Mouse (Mus musculus) MEL (cell line): ENCODE data around the gene S1pr4. TPM values are rescaled to one million over a fixed set of nuclear protein-coding genes. Genes with fewer than 3 reads are reported as not detected.

ENCODE experiments used
- DNase-seq: peaks from one replicate; pipeline ENCODE4 v3.0.0; 2011; ENCODE audit warnings: low read depth, low spot score
- H3K27ac ChIP-seq: 2 replicates; pipeline ENCODE4 v1.5.1; 2012; ENCODE audit warnings: low read depth, mild to moderate bottlenecking, control low read depth, low read length, moderate library complexity; ENCODE audit not compliant: control insufficient read depth
- H3K27me3 ChIP-seq, 2 experiments: fragments of 150-350 bp in 1 of 2; sonication (generic) in 1 of 2; 2 replicates each; pipeline ENCODE4 v1.6.1; 2012; ENCODE audit warnings: low read length in 2 of 2, mild to moderate bottlenecking in 2 of 2, improper control_type of control experiment in 1 of 2, moderate library complexity in 1 of 2; ENCODE audit not compliant: insufficient read depth in 2 of 2, control insufficient read depth in 1 of 2
- H3K36me3 ChIP-seq, 2 experiments: 2 replicates each; pipeline ENCODE4 v1.6.1; 2012 to 2014; ENCODE audit warnings: low read length in 2 of 2, improper control_type of control experiment in 1 of 2, inconsistent platforms in 1 of 2, mild to moderate bottlenecking in 1 of 2; ENCODE audit not compliant: insufficient read depth in 2 of 2, control insufficient read depth in 1 of 2
- H3K4me1 ChIP-seq, 2 experiments: fragments of 150-350 bp in 1 of 2; sonication (generic) in 1 of 2; 2 replicates each; pipeline ENCODE4 v1.6.1; 2012; ENCODE audit warnings: low read length in 2 of 2, improper control_type of control experiment in 1 of 2, mild to moderate bottlenecking in 1 of 2; ENCODE audit not compliant: insufficient read depth in 2 of 2, control insufficient read depth in 1 of 2
- H3K4me3 ChIP-seq, 2 experiments: fragments of 150-350 bp in 1 of 2; sonication (generic) in 1 of 2; 2 replicates each; pipeline ENCODE4 v1.5.1; 2012; ENCODE audit warnings: low read depth in 2 of 2, low read length in 2 of 2, mild to moderate bottlenecking in 2 of 2, moderate library complexity in 2 of 2, control low read depth in 1 of 2, improper control_type of control experiment in 1 of 2; ENCODE audit not compliant: control insufficient read depth in 1 of 2, insufficient read depth in 1 of 2
- H3K79me2 ChIP-seq: 2 replicates; pipeline ENCODE4 v1.6.1; 2012; ENCODE audit warnings: mild to moderate bottlenecking, low read length, moderate library complexity; ENCODE audit not compliant: control insufficient read depth, poor library complexity, insufficient read depth
- H3K9ac ChIP-seq: 2 replicates; pipeline ENCODE4 v1.6.1; 2012; ENCODE audit warnings: low read depth, mild to moderate bottlenecking, control low read depth, low read length, moderate library complexity; ENCODE audit not compliant: control insufficient read depth, poor library complexity, severe bottlenecking
- H3K9me3 ChIP-seq: fragments of 150-350 bp; sonication (generic); replicated peaks from 2 replicates; pipeline ENCODE4 v1.6.1; 2012; ENCODE audit warnings: mild to moderate bottlenecking, low read length, improper control_type of control experiment, moderate library complexity; ENCODE audit not compliant: insufficient read depth
- BHLHE40 ChIP-seq: IDR thresholded peaks from 2 replicates; pipeline ENCODE4 v1.6.1; 2012; ENCODE audit warnings: low read depth, mild to moderate bottlenecking, inconsistent platforms, low read length, improper control_type of control experiment, borderline replicate concordance
- CTCF ChIP-seq, 3 experiments: IDR thresholded peaks in 2 of 3; conservative IDR thresholded peaks in 1 of 3; 2 replicates each; pipeline ENCODE4 v1.5.1; 2011 to 2012; ENCODE audit warnings: low read length in 3 of 3, low read depth in 2 of 3, mild to moderate bottlenecking in 2 of 3, improper control_type of control experiment in 1 of 3, inconsistent platforms in 1 of 3, mixed read lengths in 1 of 3, moderate library complexity in 1 of 3; ENCODE audit not compliant: control insufficient read depth in 1 of 3, insufficient read depth in 1 of 3, poor library complexity in 1 of 3, severe bottlenecking in 1 of 3
- E2F4 ChIP-seq: IDR thresholded peaks from 2 replicates; pipeline ENCODE4 v1.6.1; 2011; ENCODE audit warnings: low read depth, low read length, improper control_type of control experiment, borderline replicate concordance
- ETS1 ChIP-seq: IDR thresholded peaks from 2 replicates; pipeline ENCODE4 v1.6.1; 2012; ENCODE audit warnings: low read depth, mild to moderate bottlenecking, inconsistent platforms, low read length, improper control_type of control experiment, moderate library complexity
- GABPA ChIP-seq: IDR thresholded peaks from 2 replicates; pipeline ENCODE4 v1.6.1; 2012; ENCODE audit warnings: low read depth, mild to moderate bottlenecking, inconsistent platforms, low read length, improper control_type of control experiment, moderate library complexity
- HCFC1 ChIP-seq: IDR thresholded peaks from 2 replicates; pipeline ENCODE4 v1.6.1; 2012; ENCODE audit warnings: low read depth, mild to moderate bottlenecking, inconsistent platforms, low read length, improper control_type of control experiment, moderate library complexity
- MAFK ChIP-seq: IDR thresholded peaks from 2 replicates; pipeline ENCODE4 v1.6.1; 2011; ENCODE audit warnings: low read depth, mild to moderate bottlenecking, low read length, improper control_type of control experiment, borderline replicate concordance
- MYB ChIP-seq: IDR thresholded peaks from 2 replicates; pipeline ENCODE4 v1.6.1; 2011; ENCODE audit warnings: mild to moderate bottlenecking, low read depth, low read length, improper control_type of control experiment
- NELFE ChIP-seq: IDR thresholded peaks from 2 replicates; pipeline ENCODE4 v1.6.1; 2011; ENCODE audit warnings: low read depth, low read length, improper control_type of control experiment
- POLR2AphosphoS2 ChIP-seq: IDR thresholded peaks from 2 replicates; pipeline ENCODE4 v1.6.1; 2011; ENCODE audit warnings: low read length, improper control_type of control experiment
- POLR2AphosphoS5 ChIP-seq: IDR thresholded peaks from 2 replicates; pipeline ENCODE4 v1.6.1; 2012; ENCODE audit warnings: low read depth, borderline replicate concordance, mild to moderate bottlenecking, inconsistent platforms, low read length, moderate library complexity, mixed read lengths
- RAD21 ChIP-seq: IDR thresholded peaks from 2 replicates; pipeline ENCODE4 v1.6.1; 2011; ENCODE audit warnings: mild to moderate bottlenecking, low read depth, low read length, improper control_type of control experiment
- SIN3A ChIP-seq: IDR thresholded peaks from 2 replicates; pipeline ENCODE4 v1.6.1; 2012; ENCODE audit warnings: low read length, improper control_type of control experiment, inconsistent platforms
- ZNF384 ChIP-seq: IDR thresholded peaks from 2 replicates; pipeline ENCODE4 v1.6.1; 2012; ENCODE audit warnings: low read depth, mild to moderate bottlenecking, inconsistent platforms, low read length, improper control_type of control experiment
- polyA plus RNA-seq, 2 experiments: library from polyadenylated mRNA; stranded (reverse) in 1 of 2; unstranded in 1 of 2; fragments of >175 nt in 1 of 2; fragments of >200 nt in 1 of 2; gene quantifications; 2 replicates each; pipeline versions ENCODE4 v1.2.1 to v1.2.4; 2012; ENCODE audit warnings: low replicate concordance in 2 of 2, low read depth in 1 of 2; ENCODE audit not compliant: insufficient read length in 2 of 2, insufficient read depth in 1 of 2, missing spikeins in 1 of 2
- total RNA-seq: library from RNA; depleted of rRNA; stranded (reverse); fragments of 300-350 nt; gene quantifications from 2 replicates; pipeline ENCODE4 v1.2.3, GENCODE M21; 2012

The S1pr4 gene
- total and polyA plus RNA-seq, 3 experiments = 1.6 to 2.1 TPM; not detected in 1

DNA sequence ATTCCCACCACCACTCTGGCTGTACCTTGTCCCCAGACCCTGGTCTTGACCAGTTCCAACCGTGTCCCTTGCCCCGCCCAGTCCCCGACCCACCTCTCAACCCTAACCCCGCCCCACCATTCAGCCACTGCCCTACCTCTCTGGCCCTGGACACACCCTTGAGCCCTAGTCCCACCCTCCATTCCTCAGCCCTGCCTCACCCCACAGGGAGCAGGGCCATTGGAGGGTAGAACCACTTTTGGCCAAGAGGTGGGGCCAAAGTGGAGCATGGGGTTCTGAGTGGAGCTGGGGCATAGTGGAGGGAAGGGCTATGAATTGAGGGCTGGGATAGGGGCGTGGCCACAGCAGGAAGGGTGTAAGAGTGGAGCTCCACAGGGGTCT, 34.7 kb downstream of the S1pr4 start:
- DNase-seq = peak; percentile 94
- H3K4me1 ChIP-seq = peaks cover 7 to 26% of the 10 kb centered on the region in 2 experiments
- no peak for TF ChIP-seq CTCF (IDR thresholded peaks at IDR 0.05 in 2 of 3, conservative IDR thresholded peaks at IDR 0.05 in 1 of 3; ENCODE audit: control insufficient read depth in 1 of 3, insufficient read depth in 1 of 3, low read depth in 2 of 3, low read length in 3 of 3, poor library complexity in 1 of 3, severe bottlenecking in 1 of 3)
- TF ChIP-seq SIN3A = 0 out of 2 replicates have a peak, but pooled peaks have one; percentile 13
- TF ChIP-seq, all 39 proteins: peak for 1
- H3K27ac ChIP-seq = no peak overlapping the region
- H3K9me3 ChIP-seq = no peaks in the 10 kb centered on the region
- peaks cover 0 to 3% of the 10 kb centered on the region in 2 experiments; a peak in 2 of 4 replicates for H3K36me3 ChIP-seq
- H3K4me3 ChIP-seq = peak overlapping the region; percentile 23 to 54; a peak in 3 of 4 replicates
- H3K79me2 ChIP-seq = no peaks in the 10 kb centered on the region
- no peak overlapping the region for H3K9ac ChIP-seq
- no peaks in the 10 kb centered on the region; a peak in 2 of 4 replicates for H3K27me3 ChIP-seq

GRCm38 (mm10) chr10:81464405-81465264, 35.3 kb downstream of the S1pr4 start:
- peaks cover 7 to 26% of the 10 kb centered on the region in 2 experiments for H3K4me1 ChIP-seq
- H3K9ac ChIP-seq = no peak overlapping the region
- no peaks in the 10 kb centered on the region for H3K9me3 ChIP-seq
- TF ChIP-seq MAFK = no peak
- TF ChIP-seq ETS1 = no peak
- TF ChIP-seq BHLHE40 = no peak
- no peak for TF ChIP-seq NELFE
- TF ChIP-seq E2F4 = no peak
- no peak for TF ChIP-seq GABPA
- no peak; the same call in 1 of the 2 replicates for TF ChIP-seq POLR2AphosphoS5
- no peak for TF ChIP-seq HCFC1
- TF ChIP-seq RAD21 = no peak
- TF ChIP-seq ZNF384 = no peak
- TF ChIP-seq MYB = no peak
- TF ChIP-seq POLR2AphosphoS2 = no peak
- no peak overlapping the region for H3K27ac ChIP-seq
- peak overlapping the region; percentile 23 to 54 for H3K4me3 ChIP-seq
- no peaks in the 10 kb centered on the region for H3K79me2 ChIP-seq
- H3K27me3 ChIP-seq = no peaks in the 10 kb centered on the region; a peak in 2 of 4 replicates
- peak; percentile 87 for DNase-seq
- H3K36me3 ChIP-seq = peaks cover 0 to 3% of the 10 kb centered on the region in 2 experiments; a peak in 2 of 4 replicates
